9 mouse cellular contexts compared by ENCODE assay signal in genomic region chr10:83161656-83162365, GRCm38 (mm10).
DNase-seq lines count a peak whose midpoint lies in the region; ATAC-seq and TF ChIP-seq lines count a peak whose summit lies in the region.
"Had no signal": no experiment of that assay in that cellular context is flagged by ENCODE, and none has a peak within 500 bp of the region (broad histone marks: within the 10 kb centered on the region; RNA-seq: fewer than 3 reads in every experiment).

No protein-coding gene starts in this region.

- H3K4me1 ChIP-seq in heart, adult 2 months (ENCODE audit: control insufficient read depth, insufficient read depth, low read length): peaks cover 8% of the 10 kb centered on the region
- H3K4me1 ChIP-seq in stomach, embryonic 15.5 days: peaks cover 14% of the 10 kb centered on the region

- no peak overlapping the region for H3K27ac ChIP-seq in heart, adult 2 months
- peak overlapping the region; percentile 54; the same call in 1 of the 2 replicates for H3K27ac ChIP-seq in stomach, embryonic 15.5 days
- H3K27ac ChIP-seq: limb, embryonic 12.5 days had no signal

- no peaks in the 10 kb centered on the region for H3K36me3 ChIP-seq in heart, adult 2 months (ENCODE audit: control insufficient read depth, insufficient read depth, low read length)
- H3K36me3 ChIP-seq in stomach, embryonic 15.5 days: no peaks in the 10 kb centered on the region
- H3K36me3 ChIP-seq: limb, embryonic 12.5 days had no signal

- H3K9ac ChIP-seq in heart, adult 2 months (ENCODE audit: low read depth, low read length): no peak overlapping the region
- H3K9ac ChIP-seq in stomach, embryonic 15.5 days: no peak overlapping the region
- H3K9ac ChIP-seq: limb, embryonic 12.5 days had no signal

- no peak for TF ChIP-seq POLR2A in heart, adult 2 months (IDR thresholded peaks at IDR 0.05; ENCODE audit: insufficient read depth, low read depth, low read length)

- 44% methylated on average over 10 of the region's 10 CpGs for WGBS in heart, adult 2 months
- 45% methylated on average over 10 of the region's 10 CpGs for WGBS in stomach, embryonic 15.5 days

- no peak for TF ChIP-seq EP300 in heart, adult 2 months (IDR thresholded peaks at IDR 0.05; ENCODE audit: insufficient read depth, low read depth, low read length)

- no peak overlapping the region for H3K4me3 ChIP-seq in heart, adult 2 months
- no peak overlapping the region for H3K4me3 ChIP-seq in stomach, embryonic 15.5 days (replicated peaks)
- H3K4me3 ChIP-seq: limb, embryonic 12.5 days had no signal

- DNase-seq in adrenal gland, adult 2 months: peak; percentile 55
- DNase-seq in adrenal gland, adult 8-10 months: no peak
- peak; percentile 67 for DNase-seq in urinary bladder, postnatal 14 days (ENCODE audit: low spot score)
- no peak for DNase-seq in urinary bladder, adult 2 months (ENCODE audit: low spot score)
- DNase-seq in heart, adult 2 months: peak; percentile 79 to 81
- DNase-seq in kidney, adult 18-20 months: peak; percentile 84
- peak; percentile 66 for DNase-seq in lung, postnatal 14 days

- H3K27me3 ChIP-seq in heart, adult 2 months (ENCODE audit: control insufficient read depth, insufficient read depth, low read length): no peaks in the 10 kb centered on the region
- no peaks in the 10 kb centered on the region for H3K27me3 ChIP-seq in stomach, embryonic 15.5 days (replicated peaks)
- H3K27me3 ChIP-seq: limb, embryonic 12.5 days had no signal

- no peak for TF ChIP-seq CTCF in heart, adult 2 months (IDR thresholded peaks at IDR 0.05)

- no peaks in the 10 kb centered on the region for H3K9me3 ChIP-seq in stomach, embryonic 15.5 days
- H3K9me3 ChIP-seq: limb, embryonic 12.5 days had no signal

- H3K4me2 ChIP-seq in stomach, embryonic 15.5 days: no peak overlapping the region; the same call in 1 of the 2 replicates
- H3K4me2 ChIP-seq: limb, embryonic 12.5 days had no signal

- ATAC-seq in stomach, embryonic 15.5 days (ENCODE audit: insufficient read depth, low FRiP score, low read depth): peak; percentile 67

- no peaks in the 10 kb centered on the region for H3K79me2 ChIP-seq in heart, adult 2 months (replicated peaks; ENCODE audit: control insufficient read depth, insufficient read depth, low read length)

- intact Hi-C loops in heart, adult 2 months (cut with DNase I): no loop called here

Comparison
In these comparisons a context has a peak if more than half of its experiments do, and no peak if none do; other contexts are left out.
1. DNase-seq: peak in adrenal gland, adult 2 months (single experiment), urinary bladder, postnatal 14 days (single experiment), heart, adult 2 months (2 of 2), kidney, adult 18-20 months (single experiment) and lung, postnatal 14 days (single experiment); none in adrenal gland, adult 8-10 months (single experiment) and urinary bladder, adult 2 months (single experiment).